Mouse (Mus musculus) G1E (cell line): ENCODE data around the gene Dock4. TPM values are rescaled to one million over a fixed set of nuclear protein-coding genes. Genes with fewer than 3 reads are reported as not detected.

Experiments used
- ATAC-seq: 2 replicates; pipeline ENCODE4 v1.8.0; 2016; ENCODE audit warnings: mild to moderate bottlenecking; ENCODE audit not compliant: insufficient number of reproducible peaks, poor library complexity, low FRiP score, severe bottlenecking; ENCODE audit errors: extremely low read depth
- DNase-seq: peaks from one replicate; pipeline ENCODE4 v3.0.0; 2012; ENCODE audit warnings: low spot score
- H3K27me3 ChIP-seq: 2 replicates; pipeline ENCODE4 v1.6.1; 2012; ENCODE audit warnings: mild to moderate bottlenecking, low read length, inconsistent platforms; ENCODE audit not compliant: insufficient read depth
- H3K36me3 ChIP-seq: replicated peaks from 2 replicates; pipeline ENCODE3; 2012; ENCODE audit warnings: mild to moderate bottlenecking, inconsistent platforms
- H3K4me1 ChIP-seq: 2 replicates; pipeline ENCODE4 v1.6.1; 2012; ENCODE audit warnings: low read depth, low read length, inconsistent platforms, mixed read lengths; ENCODE audit not compliant: insufficient read depth
- H3K4me3 ChIP-seq: 2 replicates; pipeline ENCODE4 v1.5.1; 2012; ENCODE audit warnings: low read depth, mild to moderate bottlenecking, inconsistent platforms, low read length, moderate library complexity, mixed read lengths
- H3K9me3 ChIP-seq: replicated peaks from 2 replicates; pipeline ENCODE4 v1.6.1; 2012; ENCODE audit warnings: inconsistent platforms
- CTCF ChIP-seq: IDR thresholded peaks from 2 replicates; pipeline ENCODE4 v1.5.1; 2012; ENCODE audit warnings: low read depth, low read length, inconsistent platforms, mixed read lengths
- GATA1 ChIP-seq: IDR thresholded peaks from 2 replicates; pipeline ENCODE4 v1.6.1; 2012; ENCODE audit warnings: borderline replicate concordance, low read length, inconsistent platforms, mixed read lengths
- GATA2 ChIP-seq: IDR thresholded peaks from 2 replicates; pipeline ENCODE4 v1.6.1; 2012; ENCODE audit warnings: low read depth, low read length, inconsistent platforms, borderline replicate concordance
- POLR2AphosphoS5 ChIP-seq: IDR thresholded peaks from 2 replicates; pipeline ENCODE4 v1.6.1; 2012; ENCODE audit warnings: low read depth, low read length, inconsistent platforms; ENCODE audit not compliant: insufficient replicate concordance
- TAL1 ChIP-seq: conservative IDR thresholded peaks from 2 replicates; pipeline ENCODE4 v1.6.1; 2012; ENCODE audit warnings: low read depth, low read length, inconsistent platforms, mixed read lengths
- polyA plus RNA-seq: library from polyadenylated mRNA; stranded (reverse); fragments of >175 nt; gene quantifications from 2 replicates; pipeline ENCODE4 v1.2.3, GENCODE M21; 2012
- total RNA-seq, 2 experiments: library from RNA; stranded (forward) in 1 of 2; stranded (reverse) in 1 of 2; fragments of 200-1000 nt in 1 of 2; fragments of >200 nt in 1 of 2; fragmentation: Nextera tagmentation in 1 of 2; gene quantifications; 2 replicates each; pipeline ENCODE4 v1.2.3; 2014 to 2017

Gene Dock4
- total and polyA plus RNA-seq, 3 experiments, result 0.01 to 1.2 (median 0.68) TPM

- no peaks in the 10 kb centered on the region for H3K27me3 ChIP-seq
- DNase-seq (no peak), ATAC-seq (no peak)
- H3K36me3 ChIP-seq, result no peaks in the 10 kb centered on the region
- H3K9me3 ChIP-seq, result no peaks in the 10 kb centered on the region
- H3K4me3 ChIP-seq, result no peak overlapping the region
- TF ChIP-seq GATA1, result no peak
- no peak for TF ChIP-seq CTCF
- TF ChIP-seq TAL1, result no peak
- no peak for TF ChIP-seq POLR2AphosphoS5
- no peak for TF ChIP-seq GATA2
- H3K4me1 ChIP-seq, result no peaks in the 10 kb centered on the region
These were observed 136.3 kb downstream of the Dock4 start for GRCm38 (mm10) chr12:40582059-40582458.

GRCm38 (mm10) chr12:40584526-40585289 lies 139.0 kb downstream of the Dock4 start:
- ATAC-seq, result no peak
- DNase-seq, result no peak
- TF ChIP-seq GATA1 (no peak), GATA2 (no peak), TAL1 (no peak), CTCF (no peak), POLR2AphosphoS5 (no peak)

GRCm38 (mm10) chr12:40585456-40586141 lies 139.8 kb downstream of the Dock4 start:
- DNase-seq, result no peak
- Histone ChIP-seq H3K4me1 (no peaks in the 10 kb centered on the region), H3K36me3 (no peaks in the 10 kb centered on the region), H3K27me3 (no peaks in the 10 kb centered on the region), H3K4me3 (no peak overlapping the region), H3K9me3 (no peaks in the 10 kb centered on the region)
- TF ChIP-seq POLR2AphosphoS5 (no peak), GATA1 (no peak), CTCF (no peak), GATA2 (no peak), TAL1 (no peak)
- no peak for ATAC-seq

More at GRCm38 (mm10) chr12:40584526-40585289, 139.0 kb downstream of the Dock4 start:
- Histone ChIP-seq H3K36me3 (no peaks in the 10 kb centered on the region), H3K4me1 (no peaks in the 10 kb centered on the region), H3K27me3 (no peaks in the 10 kb centered on the region), H3K4me3 (no peak overlapping the region), H3K9me3 (no peaks in the 10 kb centered on the region)

- Histone ChIP-seq H3K4me1 (no peaks in the 10 kb centered on the region), H3K27me3 (no peaks in the 10 kb centered on the region), H3K36me3 (no peaks in the 10 kb centered on the region), H3K9me3 (no peaks in the 10 kb centered on the region), H3K4me3 (no peak overlapping the region)
- ATAC-seq (no peak), DNase-seq (no peak)
- TF ChIP-seq TAL1, result no peak
- no peak for TF ChIP-seq POLR2AphosphoS5
- TF ChIP-seq CTCF, result no peak
- no peak for TF ChIP-seq GATA2
- no peak for TF ChIP-seq GATA1
These were observed 148.4 kb downstream of the Dock4 start for GRCm38 (mm10) chr12:40594161-40594560.

GRCm38 (mm10) chr12:40595440-40595839 lies 149.7 kb downstream of the Dock4 start:
- TF ChIP-seq POLR2AphosphoS5 (no peak), GATA2 (no peak), GATA1 (no peak), TAL1 (no peak), CTCF (no peak)
- ATAC-seq, result no peak
- no peaks in the 10 kb centered on the region for H3K36me3 ChIP-seq

GRCm38 (mm10) chr12:40596020-40596419 lies 150.3 kb downstream of the Dock4 start:
- H3K36me3 ChIP-seq, result no peaks in the 10 kb centered on the region
- no peak overlapping the region for H3K4me3 ChIP-seq
- H3K4me1 ChIP-seq, result no peaks in the 10 kb centered on the region
- DNase-seq (no peak), ATAC-seq (no peak)
- no peaks in the 10 kb centered on the region for H3K9me3 ChIP-seq
- H3K27me3 ChIP-seq, result no peaks in the 10 kb centered on the region
- no peak for TF ChIP-seq GATA2
- TF ChIP-seq GATA1, result no peak
- no peak for TF ChIP-seq POLR2AphosphoS5
- no peak for TF ChIP-seq CTCF
- no peak for TF ChIP-seq TAL1

More at GRCm38 (mm10) chr12:40595440-40595839, 149.7 kb downstream of the Dock4 start:
- Histone ChIP-seq H3K4me3 (no peak overlapping the region), H3K4me1 (no peaks in the 10 kb centered on the region), H3K27me3 (no peaks in the 10 kb centered on the region), H3K9me3 (no peaks in the 10 kb centered on the region)
- DNase-seq, result no peak

- TF ChIP-seq TAL1 (no peak), POLR2AphosphoS5 (no peak), GATA2 (no peak), GATA1 (no peak), CTCF (no peak)
- Histone ChIP-seq H3K4me3 (no peak overlapping the region), H3K4me1 (no peaks in the 10 kb centered on the region), H3K36me3 (no peaks in the 10 kb centered on the region), H3K9me3 (no peaks in the 10 kb centered on the region), H3K27me3 (no peaks in the 10 kb centered on the region)
- ATAC-seq (no peak), DNase-seq (no peak)
These were observed 150.7 kb downstream of the Dock4 start for GRCm38 (mm10) chr12:40596441-40596840.
